Mouse (Mus musculus): Measurements from ENCODE around the gene Rpsa.

GRCm38 (mm10) chr9:120091696-120092238 lies 35.7 kb upstream of the Rpsa start, which contains the start of gene Ccr8:
- TF ChIP-seq CTCF (IDR thresholded peaks at IDR 0.05; ENCODE audit: low read depth) (no peak), EP300 (optimal IDR thresholded peaks at IDR 0.05) (no peak)

Data from stomach, postnatal 0 days (tissue).